Mouse (Mus musculus): ENCODE data around the gene Olfr1280.

- TF ChIP-seq GATA1 (IDR thresholded peaks at IDR 0.05; ENCODE audit: borderline replicate concordance, low read length), result no peak
- TF ChIP-seq CTCF (IDR thresholded peaks at IDR 0.05; ENCODE audit: low read depth, low read length), result no peak
- TF ChIP-seq TAL1 (conservative IDR thresholded peaks at IDR 0.05; ENCODE audit: low read depth, low read length), result no peak
Measured at GRCm38 (mm10) chr2:111300374-111300773, 13.4 kb upstream of the Olfr1280 start, which contains the start of gene Olfr1279.
